Mouse (Mus musculus) B cell, adult 2 months (primary cell): ENCODE measurements around the gene Hecw1.

ENCODE experiments used
- DNase-seq, 2 experiments: peaks; one replicate each; pipeline ENCODE4 v3.0.0; 2022

Hecw1 gene

DNA sequence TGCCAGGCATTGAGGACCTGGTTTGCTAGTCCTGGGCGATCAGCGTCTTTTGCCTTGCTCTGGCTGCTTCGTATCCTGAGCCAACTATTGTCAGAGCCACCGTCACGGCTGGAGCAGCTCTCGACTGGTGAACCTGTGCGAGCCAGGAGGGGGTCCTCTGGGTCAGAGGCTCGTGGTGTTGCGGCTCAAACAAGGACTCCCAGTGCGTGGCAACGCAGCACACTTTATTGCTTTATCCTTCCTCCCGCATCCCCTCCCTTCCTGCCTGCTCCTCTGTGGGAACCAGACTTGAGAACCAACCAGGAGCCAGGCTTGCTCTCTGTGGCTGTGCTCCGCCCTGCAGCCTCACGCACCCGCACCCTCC lies at the start of gene Hecw1:
Gene Hecw1 (minus strand): TSS at position 323 of the 364 bp plus-strand sequence.
- DNase-seq, result no peak

DNA sequence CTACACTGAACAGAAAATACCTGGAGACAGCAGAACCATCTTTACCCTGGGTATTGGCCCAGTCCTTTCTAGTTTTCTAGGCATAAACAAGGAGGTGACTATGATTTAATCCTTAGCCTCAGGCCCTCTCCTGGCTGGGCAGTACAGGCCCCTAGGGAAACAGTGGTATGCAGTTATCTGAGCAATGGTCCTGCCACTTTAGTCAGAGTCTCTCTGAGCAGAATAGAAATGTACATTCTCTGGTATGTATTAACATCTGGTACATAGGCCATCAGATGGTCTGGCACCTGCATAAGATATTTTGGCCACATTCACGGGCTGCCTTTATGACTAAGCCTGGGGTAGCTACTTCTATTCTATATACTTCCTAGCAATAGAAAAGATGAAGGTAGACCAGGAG lies 38.3 kb upstream of the Hecw1 start:
- DNase-seq, result no peak

DNA sequence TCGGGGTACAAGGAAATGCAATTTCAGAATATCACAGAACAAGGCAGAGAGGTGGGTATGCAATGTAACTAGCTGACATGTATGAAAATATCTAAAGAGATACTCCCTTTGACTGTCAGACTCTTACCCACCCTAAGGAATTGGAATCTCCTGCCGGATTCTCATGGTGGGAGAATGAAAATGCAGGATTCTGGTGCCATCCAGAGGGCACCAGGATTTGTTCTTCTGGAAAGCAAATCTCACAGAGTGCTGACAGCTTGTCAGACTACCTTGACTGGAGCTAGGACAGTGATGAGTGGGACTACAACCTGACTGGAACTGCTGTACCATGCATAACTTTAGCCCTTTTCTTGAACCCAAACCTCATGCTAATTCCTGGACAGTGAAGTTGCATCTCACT lies 29.6 kb upstream of the Hecw1 start:
- no peak for DNase-seq

DNA sequence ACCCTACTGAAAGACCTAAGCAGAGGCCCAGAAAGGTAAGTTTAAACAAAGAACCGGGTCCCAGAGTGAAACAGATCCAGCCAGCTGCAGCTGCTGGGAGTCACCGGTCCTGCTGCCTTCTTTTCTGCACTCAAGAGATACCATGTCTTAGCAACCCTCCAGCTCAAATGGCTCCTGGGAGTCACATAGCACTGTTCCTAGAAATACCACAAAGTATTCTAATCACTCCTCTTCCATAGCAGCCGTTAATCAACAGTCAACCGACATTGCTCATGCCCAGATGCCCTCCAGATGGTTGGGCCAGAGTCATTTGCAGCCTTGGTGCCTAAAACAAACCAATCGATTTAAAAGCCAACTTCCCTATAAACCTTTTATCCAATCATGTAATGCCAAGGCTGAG lies 19.8 kb upstream of the Hecw1 start:
- no peak for DNase-seq

DNA sequence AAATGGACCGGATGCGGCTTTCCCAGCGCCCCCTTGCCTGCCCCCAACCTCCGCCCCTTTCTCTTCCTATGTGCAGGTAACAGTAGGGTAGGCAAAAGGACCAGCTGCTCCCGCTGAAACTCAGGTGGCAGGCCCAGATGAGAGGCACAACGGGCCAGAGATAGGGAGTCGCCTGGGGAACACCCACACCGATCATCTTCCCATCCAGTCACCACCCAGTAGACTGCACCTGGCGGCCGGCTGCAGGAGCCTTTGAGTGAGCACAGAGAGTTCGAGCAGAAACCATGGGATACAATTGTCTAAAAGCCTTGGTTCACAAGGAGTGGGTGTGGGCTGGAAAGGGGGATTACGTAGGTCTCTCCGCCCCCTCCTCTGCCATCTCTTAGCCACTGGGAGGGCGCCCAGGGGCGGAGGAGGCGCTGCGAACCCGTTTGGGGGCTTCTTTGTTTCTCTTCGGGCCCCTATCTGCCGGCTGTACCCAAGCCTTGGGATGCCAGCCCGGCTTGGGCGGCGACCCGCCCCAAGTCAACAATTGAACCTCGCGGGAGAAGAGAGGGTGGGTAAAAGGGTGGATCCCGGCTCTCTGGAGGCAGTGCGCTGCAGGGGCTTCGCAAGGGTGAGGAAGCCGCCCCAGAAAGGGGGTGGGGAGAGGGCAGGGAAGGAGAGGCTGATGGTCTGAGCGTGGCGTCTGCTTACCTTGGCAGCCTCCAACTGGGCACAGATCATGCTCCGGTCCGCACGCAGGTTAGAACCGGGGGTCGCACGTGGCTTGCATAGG lies 711 bp downstream of the Hecw1 start:
- no peak for DNase-seq

DNA sequence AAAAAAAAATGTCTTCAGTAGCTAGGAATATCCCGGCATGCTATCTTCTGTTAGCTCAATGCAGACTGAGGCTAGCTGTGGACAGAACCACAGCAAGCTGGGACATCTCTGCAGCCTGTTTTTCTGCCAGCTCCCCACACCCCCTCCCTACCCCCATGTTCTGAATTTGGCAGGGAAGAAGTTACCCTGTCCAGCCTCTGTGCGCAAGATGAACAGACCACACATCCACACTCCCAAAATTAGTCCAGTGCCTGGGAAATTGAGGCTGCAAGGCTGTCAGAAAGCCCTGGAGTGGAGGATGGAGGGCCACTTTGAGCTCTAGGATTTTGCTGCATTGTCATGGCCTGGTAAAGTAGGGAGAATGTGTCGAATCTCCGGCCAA lies 1.3 kb downstream of the Hecw1 start:
- DNase-seq, result no peak

DNA sequence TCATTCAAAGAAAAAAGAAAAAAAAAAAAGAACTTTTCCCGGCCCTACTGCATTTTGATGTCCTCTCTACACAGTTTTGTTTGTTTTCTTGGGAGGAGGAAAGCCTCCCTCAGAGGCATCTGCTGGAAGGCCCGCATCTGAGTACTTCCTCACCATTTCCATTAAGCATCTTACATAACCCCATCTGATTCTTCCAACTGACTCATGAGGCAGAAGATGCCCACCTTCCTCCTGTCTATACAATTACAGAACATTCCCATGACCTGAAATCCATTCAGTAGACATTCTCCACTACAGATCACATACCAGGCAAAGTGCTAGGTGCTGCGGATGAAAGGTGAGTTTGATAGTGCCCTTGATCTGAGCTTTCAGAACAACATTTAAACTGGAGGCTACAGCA lies 3.4 kb downstream of the Hecw1 start:
- DNase-seq, result no peak

DNA sequence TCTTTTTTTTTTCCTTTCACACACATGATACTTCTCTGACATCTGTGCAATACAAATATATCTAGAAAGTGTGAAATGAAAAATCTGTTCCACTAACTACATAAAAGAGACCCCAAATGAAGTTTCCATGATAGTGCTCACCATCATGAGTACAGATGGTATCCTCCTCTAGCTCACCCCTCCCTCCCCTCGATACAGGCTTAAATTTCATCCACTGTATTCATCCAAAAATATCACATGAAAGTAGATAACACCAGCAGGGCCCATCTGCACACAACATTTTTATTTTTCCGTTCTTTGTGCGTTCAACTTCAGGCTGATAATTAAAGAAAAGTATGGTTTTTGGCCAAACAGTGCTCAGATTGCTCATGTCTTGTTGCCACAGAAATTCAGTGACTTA lies 5.5 kb downstream of the Hecw1 start:
- no peak for DNase-seq

DNA sequence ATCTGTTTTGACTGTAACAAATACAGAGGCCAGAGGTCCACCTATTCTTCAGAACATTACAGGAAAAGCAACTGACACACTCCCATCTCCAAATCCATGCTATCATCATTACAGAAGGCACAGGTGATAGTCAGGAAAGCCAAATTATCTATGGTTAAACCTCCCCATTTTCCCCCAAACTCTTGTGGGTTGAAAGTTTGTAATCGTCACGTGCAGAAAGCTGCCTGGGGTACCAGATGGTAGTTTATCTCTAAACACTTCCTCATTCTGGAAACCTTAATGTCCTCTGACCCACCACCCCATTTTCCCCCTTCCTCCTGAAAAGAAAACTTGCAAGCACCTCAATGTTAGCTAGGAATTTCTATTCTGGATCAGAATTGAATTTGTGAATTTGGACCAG lies 7.9 kb downstream of the Hecw1 start:
- DNase-seq, result no peak

DNA sequence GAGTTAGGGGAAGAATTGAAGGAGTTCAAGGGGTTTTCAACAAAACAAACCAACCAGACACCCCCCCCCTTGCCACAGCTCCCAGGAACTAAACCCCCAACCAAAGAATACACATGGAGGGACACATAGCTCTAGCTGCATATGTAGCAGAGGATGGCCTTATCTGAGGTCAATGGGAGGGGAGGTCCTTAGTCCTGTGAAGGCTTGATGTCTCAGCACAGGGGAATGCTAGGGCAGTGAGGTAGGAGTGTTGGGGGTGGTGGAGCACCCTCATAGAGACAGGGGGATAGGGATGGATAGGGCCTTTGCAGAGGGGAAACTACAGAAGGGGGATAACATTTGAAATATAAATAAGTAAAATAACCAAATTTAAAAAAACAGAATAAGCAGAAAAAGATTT lies 9.1 kb downstream of the Hecw1 start:
- DNase-seq, result no peak

DNA sequence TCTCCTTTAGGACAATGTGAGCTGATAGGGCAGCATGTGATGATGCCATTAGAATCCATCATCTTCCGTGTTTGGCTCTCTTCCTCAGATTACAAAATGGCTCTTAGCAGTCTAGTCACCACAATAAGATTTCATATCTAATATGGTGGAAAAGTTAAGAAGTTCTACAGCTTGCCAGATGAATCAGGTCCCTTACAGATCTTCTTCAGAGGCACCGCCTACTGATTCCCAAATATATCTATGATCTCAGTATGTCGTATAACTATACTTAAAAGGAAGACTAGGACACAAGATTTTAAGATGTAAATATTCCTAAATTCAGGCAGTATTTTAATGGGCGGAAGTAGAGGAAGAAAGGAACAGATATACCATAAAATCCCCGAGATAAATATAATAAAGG lies 16.3 kb downstream of the Hecw1 start:
- DNase-seq, result no peak

DNA sequence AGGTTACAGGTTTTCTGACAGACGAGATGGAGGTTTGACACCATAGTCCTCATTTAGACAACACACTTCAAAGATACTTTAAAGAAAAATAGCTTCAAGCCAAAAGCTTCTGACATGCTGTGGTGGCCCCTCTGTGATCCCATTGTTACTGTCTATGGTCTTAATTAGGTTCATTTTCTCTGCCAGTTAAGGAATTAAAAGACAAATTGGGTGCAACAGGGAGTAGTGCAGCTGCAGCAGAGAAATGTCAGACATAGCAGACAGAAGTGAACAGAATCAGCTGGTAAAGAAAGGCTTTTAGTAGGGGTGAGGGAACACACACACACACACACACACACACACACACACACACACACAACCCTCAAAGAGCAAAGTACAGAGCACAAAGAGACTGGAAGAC lies 22.8 kb downstream of the Hecw1 start:
- no peak for DNase-seq

DNA sequence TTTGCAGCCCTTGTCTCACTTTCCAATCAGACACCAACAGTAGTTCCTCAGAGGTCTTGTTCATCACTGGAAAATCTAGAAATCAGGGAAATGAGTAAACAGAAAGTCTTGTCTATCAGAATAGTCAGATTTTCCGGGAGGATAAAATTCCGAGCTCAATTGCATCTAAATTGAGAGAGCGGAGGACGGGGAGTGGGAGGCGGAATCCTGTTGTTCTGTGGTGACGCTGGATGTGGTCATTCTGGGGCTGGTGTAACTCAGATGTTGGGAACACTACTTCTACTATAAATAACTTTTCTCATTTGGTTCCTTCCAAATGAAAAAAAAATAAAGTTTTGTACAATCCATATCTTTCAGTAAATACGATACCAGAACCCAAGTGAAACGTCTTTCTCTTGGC lies 24.2 kb downstream of the Hecw1 start:
- DNase-seq, result no peak

DNA sequence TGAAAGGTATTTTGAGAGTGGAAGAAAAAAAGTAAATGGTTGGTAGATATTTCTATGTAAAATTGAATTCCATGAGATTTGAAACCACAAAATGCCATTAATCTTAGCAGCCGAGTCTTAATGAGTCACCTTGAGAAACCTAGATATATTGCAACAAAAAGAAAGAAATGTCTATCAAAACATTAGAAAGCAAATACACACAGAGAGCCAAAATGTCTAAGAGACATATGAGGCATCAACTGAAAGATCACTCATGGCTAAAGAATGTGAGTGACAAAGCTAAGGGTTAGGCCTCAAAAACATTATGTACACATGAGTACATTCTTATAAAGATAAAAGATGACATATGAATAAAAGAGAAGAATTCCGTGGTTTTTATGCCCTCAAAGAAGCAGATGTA lies 26.1 kb downstream of the Hecw1 start:
- DNase-seq, result no peak

DNA sequence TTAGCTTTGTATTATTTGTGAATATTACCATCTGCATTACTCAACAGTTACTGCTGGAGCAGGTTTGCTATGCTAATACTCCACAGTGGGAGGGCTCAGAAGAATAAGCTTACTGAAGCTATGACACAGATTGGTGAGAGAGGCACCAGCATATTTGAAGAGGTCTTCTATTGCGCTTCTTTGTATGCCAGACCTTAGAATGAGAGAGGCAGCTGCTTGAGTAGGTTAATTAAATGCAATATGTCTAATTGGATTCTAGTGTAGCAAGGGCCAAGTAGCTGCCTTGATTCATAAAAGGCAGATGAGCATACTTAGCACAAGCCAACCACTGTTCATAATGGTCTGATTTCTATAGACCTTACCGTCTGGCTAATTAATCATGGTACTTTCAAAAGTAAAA lies 35.2 kb downstream of the Hecw1 start:
- DNase-seq, result no peak

DNA sequence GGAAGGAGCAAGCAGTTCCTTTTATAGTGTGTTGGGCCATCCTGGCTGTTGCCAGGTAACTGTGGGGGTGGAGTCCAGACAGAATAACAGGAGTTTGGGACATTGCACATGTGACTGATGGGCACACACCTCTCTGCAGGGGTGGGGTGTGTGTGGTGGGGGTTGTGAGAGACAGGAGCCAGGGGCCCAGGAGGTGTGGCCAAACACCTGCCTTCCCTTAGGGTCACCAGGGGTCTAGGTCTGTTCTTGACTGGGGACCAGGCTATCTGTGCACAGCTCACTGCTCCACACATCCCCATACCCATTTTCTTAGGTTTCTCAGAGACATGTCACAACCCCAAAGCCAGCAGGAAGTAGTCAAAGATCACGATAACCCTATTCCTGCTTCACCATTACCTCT lies 51.9 kb downstream of the Hecw1 start:
- DNase-seq, result no peak

DNA sequence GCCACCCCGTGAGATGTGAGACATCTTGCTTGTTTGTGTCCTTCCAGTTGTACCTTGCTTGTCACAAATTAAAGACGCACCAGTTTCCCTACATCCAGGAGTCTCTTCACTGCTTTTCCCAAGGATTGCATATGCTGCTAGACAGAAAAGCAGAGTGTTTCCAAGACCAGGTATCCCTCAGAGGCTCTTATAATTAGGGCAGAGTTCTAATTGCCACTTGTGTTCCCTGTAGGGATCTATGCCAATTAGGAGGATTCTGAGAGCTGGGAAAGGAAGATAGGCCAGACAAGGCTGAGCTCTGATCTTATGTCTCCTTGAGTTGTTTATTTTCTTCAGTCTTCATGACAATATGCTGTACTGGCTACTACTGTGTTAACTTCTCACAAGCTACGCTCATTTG lies 55.5 kb downstream of the Hecw1 start:
- DNase-seq, result no peak

DNA sequence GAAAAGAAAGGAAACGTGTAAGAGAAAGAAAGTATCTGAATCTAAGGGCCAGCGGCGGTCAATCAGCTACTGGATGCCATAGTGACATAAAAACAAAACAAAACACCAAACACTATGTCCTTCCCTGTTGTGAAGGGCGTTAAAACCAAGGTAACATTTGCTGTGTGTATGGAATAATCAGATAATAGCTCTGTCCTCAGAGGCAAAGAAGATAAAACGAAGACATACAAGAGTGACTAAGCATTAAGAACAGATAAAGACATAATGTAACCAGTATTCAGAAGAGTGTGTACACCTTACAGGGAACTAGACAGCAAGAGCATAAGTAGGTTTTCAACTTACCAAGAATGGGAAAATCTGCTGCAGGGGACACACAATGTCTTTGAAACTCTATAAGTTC lies 62.0 kb downstream of the Hecw1 start:
- DNase-seq, result no peak

DNA sequence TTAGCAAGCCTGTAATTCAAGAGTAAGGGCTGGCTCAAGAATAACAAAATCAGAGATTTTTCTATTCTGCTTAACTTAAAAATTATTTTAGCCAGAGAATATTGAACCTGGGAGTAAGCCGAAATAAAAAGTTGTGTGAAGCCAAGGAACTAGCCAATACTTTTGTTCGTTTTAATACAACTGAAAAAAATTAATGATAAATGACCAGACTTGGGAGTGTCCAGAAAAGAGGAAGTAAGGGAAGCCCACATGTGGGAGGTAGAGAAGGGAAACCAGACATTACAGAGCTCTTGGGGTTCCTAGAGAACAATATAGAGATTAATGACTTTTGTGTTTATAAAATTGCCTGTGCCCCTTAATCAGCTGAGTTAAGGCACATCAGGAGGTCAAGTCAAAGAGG lies 66.0 kb downstream of the Hecw1 start:
- no peak for DNase-seq

DNA sequence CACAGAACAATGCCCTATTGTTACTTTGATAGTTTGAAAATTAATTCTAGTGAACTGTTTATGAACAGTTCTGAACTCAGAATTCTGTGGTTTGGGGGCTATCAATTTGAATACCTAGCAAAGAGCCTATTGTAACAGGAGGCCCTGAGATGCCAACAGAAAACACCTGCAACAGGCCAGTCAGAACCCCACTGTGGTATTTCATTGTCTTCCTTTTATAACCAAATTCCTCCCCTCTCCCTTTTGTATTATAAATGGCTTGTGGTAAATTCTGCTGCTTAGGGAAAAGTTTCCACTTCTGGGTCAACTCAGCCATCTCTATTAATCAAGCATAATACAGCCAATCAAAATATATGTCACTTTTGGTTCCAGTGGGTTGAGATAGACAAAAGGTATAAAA lies 83.5 kb downstream of the Hecw1 start:
- no peak for DNase-seq

DNA sequence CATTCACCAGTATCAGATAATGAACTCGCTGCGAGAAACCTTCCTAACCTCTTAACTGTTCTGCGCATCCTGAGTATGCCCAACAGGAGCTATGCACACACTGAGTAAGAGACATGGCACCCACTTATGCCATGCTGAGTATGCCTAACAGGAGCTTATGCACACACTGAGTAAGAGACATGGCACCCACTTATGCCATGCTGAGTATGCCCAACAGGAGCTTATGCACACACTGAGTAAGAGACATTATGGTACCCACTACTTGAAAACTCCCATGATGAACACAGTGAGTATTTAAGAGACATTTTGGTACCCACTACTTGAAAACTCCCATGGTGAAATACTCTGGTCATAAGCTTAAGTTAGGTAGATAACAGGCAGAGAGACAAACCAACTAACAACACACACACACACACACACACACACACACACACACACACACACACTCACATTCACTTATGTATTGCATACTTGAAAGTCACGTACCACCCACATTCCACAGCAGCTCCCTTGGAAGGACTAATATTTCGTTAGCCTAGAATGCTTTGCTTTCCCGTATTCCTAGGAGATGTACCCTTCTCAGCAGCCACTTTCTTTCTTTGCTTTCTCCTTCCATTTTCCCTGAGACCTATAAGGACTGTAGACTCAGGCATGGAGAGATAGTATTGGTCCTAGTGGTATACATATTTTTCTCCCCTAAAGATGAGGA lies 94.0 kb downstream of the Hecw1 start:
- DNase-seq, result no peak

DNA sequence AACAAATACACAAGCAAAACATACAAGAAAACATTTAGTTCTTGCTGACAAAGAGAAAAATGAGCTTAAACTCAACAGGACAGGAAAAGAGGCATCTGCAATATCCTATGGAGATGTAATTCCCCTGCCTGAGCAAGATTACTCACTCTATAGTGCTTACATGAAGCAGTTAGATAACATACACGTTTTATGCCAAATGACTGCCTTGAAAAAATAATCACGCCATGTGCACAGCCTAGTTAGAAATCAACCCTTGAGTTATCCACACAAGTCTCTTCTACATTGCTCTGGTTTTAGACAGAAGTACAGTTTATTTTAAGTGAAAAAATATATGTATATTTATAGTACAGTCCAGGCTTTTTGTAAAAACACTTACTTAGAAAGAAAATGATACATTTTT lies 98.2 kb downstream of the Hecw1 start:
- no peak for DNase-seq

DNA sequence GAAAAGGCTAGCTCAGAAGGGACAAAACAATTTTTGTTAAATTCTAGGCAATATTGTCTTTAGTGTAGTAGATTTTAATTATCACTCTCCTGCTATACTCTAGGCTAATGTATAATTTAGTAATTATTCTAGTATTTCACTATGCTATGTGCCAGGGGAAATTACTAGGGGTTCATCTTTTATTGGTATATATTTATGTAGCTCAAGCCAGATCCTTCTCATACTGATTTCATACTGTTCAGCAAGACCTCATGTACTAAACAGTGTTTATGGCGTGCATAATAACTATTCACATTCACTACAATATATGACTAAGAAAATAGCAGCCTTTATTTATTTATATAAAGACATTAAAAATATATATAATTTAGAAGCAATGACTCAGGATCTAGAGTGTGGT lies 109.6 kb downstream of the Hecw1 start:
- no peak for DNase-seq

DNA sequence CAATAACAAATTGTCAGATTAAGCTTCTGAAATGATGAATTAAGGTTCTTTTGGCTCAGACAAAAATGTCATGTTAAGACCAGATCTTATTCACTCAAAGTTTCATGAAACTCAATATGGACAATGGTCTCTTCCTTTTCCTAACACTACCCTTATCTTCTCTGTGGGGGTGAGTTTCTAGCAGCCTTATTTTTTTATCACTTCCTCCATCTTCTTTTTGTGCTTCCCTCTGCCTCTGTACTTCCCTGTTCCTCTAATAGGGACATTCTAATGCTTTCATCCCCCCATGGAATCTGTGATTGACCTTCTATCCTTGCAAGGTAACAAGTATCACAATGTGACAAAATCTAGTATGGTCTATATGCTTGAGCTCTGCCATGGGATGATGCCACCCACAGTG lies 148.6 kb downstream of the Hecw1 start:
- DNase-seq, result no peak

DNA sequence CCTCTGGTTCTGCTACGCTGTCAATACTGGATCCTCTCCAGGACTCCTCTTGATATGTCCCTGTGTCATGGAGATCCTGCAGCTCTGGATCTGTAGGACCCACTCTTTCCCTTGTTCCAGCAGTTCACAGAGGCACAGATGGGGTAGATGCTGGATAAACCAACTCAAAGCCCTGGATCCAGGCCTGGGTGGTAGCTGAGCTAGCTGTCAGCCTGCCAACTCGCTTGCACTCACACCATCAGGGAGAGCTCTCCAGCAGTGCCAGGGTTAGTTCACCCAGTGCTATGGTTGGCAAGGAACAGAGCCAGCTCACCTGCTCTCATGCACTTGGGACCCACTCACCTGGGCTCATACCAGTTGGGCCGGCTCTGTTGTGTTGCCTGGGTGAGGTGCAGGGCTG lies 157.5 kb downstream of the Hecw1 start:
- DNase-seq, result no peak
